Mouse (Mus musculus) mouse embryonic stem cell (cell line): ENCODE results near the gene Pfkfb3.

ENCODE experiments used
- in situ Hi-C, 2 experiments: fragments of 300-500 bp; cut with MboI; formaldehyde crosslinking; loops; 1 replicate in 1 of 2; 3 replicates in 1 of 2; pipeline ENCODE4 v1.14.3; 2019 to 2020; ENCODE audit warnings: low sequenced_read_pairs in 2 of 2, low pct_unique_long_range_greater_than_20kb in 1 of 2, mixed read lengths in 1 of 2; ENCODE audit not compliant: unreplicated experiment in 1 of 2

Gene Pfkfb3

GRCm38 (mm10) chr2:11555316-11555715, 1.4 kb upstream of the Pfkfb3 start:
- in situ Hi-C loops, result no loop called here

DNA sequence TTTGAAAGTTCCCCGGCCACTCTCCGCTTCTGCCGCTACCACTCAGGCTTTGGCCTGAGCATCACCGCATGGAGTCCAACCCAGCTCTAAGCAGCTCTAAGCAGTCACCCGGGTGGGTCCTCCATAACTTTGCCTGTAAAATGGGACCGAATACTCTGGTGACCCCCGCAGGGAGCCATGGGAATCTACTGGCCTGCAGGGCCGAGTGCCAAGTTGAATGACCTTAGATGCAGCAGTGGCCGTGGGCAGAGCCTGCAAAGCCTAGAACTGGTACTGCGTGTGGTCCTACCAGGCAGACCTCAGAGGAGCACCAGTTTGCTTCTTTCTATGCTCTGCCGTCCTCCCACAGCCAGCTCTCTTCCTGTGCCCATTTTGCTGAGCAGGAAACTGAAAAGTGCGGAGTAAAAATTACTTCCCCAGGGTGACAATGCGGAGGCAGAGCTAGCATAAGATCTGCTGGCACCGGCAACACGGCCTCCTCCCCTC, 868 bp downstream of the Pfkfb3 start:
- in situ Hi-C loops, result no loop called here

DNA sequence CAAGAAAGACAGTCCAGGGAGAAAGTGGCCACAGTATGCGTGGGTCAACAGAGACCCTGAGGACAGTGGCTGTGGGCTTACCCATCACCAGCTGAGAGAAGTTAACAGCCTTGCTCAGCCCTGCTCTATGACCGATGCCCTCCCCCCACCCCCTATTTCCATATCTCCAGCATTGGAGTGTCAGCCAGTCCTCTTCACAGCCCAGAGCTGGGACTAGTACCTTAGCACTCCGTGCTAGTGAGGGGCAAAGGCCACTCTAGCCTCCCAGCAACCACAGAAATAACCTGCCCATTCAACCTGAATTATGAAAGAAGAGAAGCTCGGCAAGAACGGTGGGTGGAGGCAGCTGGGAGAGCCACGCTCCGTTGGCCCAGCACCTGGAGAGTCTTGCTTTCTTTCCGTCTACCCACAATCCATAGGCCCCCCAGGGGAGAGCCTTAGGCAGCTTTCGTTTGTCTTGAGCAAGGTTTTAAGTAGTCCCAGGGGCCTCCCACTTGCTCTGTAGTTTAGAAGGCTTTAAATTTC, 1.5 kb downstream of the Pfkfb3 start:
- in situ Hi-C loops, result no loop called here

- in situ Hi-C loops, result no loop called here
Measured at GRCm38 (mm10) chr2:11551726-11552125, 2.2 kb downstream of the Pfkfb3 start.

DNA sequence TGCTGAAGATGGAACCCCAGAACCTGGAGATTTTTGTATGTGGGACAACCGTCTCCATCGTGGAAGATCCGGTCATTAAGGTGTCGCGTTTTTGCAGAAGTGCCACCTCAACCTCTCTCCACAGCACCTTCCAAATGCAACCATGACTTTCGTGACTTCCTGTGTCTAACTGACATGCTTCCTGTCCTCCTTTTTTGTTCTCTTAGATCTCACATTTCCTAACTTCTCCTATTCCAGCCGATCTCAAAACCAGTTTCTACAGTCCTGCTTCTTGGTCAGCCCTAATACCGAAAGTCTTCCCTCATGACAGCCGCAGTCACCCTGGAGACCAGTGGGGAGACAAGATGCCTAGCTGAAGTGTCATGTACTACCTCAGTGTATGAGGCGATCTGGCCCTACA, 5.4 kb downstream of the Pfkfb3 start:
- in situ Hi-C loops, result loop anchor here in 1 of 2 experiments (10.0 kb wide), 1 partner anchor 214 kb away; no protein-coding TSS in a partner anchor

- in situ Hi-C loops, result loop anchor here in 1 of 2 experiments (10.0 kb wide), 1 partner anchor 213 kb away; no protein-coding TSS in a partner anchor
Measured at GRCm38 (mm10) chr2:11547609-11548008, 6.3 kb downstream of the Pfkfb3 start.

GRCm38 (mm10) chr2:11546091-11546490, 7.8 kb downstream of the Pfkfb3 start:
- in situ Hi-C loops, result loop anchor here in 1 of 2 experiments (10.0 kb wide), 1 partner anchor 211 kb away; no protein-coding TSS in a partner anchor

GRCm38 (mm10) chr2:11545380-11545779, 8.5 kb downstream of the Pfkfb3 start:
- in situ Hi-C loops, result loop anchor here in 1 of 2 experiments (10.0 kb wide), 1 partner anchor 211 kb away; no protein-coding TSS in a partner anchor

DNA sequence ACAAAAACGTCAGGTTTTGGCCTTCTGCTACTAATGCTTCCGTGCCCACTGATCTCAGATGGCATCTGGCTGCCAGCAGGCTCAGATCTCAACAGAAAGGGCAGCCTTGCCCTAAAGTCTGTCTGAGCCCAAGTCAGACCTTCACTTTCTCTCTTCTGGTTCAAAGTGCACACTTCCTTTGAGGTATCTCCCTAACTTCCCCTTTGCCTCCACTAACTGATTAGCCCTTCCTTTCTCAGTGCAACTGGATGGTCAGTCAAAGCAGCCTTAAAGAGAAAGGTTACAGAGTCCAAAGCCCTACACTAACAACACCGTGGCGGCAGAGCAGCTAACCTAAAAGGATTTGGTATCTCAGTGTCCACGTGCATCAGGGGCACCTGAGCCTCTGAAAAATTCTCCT, 9.5 kb downstream of the Pfkfb3 start:
- in situ Hi-C loops, result loop anchor here in 1 of 2 experiments (10.0 kb wide), 1 partner anchor 210 kb away; no protein-coding TSS in a partner anchor

DNA sequence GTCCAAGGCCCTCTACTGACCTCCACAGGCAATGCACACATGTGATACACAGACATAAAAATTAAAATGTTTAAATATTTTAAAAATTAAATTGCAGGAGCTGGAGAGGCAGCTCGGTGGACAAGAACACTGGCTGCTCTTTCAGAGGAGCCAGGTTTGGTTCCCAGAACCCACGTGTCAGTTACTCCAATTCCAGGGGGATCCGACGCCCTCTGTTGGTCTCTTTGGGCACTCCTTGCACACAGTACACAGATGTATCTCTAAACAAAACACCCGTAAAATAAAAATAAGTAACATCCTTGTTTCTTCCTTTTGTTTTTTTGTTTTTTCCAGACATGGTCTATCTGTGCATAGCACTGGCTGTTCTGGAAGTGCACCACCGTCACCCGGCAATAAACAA, 10.7 kb downstream of the Pfkfb3 start:
- in situ Hi-C loops, result loop anchor here in 1 of 2 experiments (10.0 kb wide), 1 partner anchor 208 kb away; no protein-coding TSS in a partner anchor

DNA sequence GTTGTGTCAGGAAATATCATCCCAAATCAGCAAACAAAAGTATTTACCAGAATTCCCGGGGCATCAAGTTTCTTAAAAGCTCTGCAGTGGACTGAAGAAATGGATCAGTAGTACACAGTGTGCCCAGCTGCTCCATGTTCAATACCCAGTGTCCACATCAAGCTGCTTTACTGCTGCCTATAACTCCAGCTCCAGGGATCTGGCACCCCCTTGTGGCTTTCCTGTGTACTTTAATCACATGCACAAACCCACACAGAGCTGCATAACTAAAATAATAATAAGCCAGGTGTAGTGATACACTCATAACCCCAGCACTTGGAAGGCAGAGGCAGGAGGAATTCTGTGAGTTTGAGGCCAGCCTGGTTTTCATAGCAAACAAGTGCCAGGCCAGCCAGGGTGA, 11.2 kb downstream of the Pfkfb3 start:
- in situ Hi-C loops, result loop anchor here in 1 of 2 experiments (10.0 kb wide), 1 partner anchor 208 kb away; no protein-coding TSS in a partner anchor

- in situ Hi-C loops, result loop anchor here in 1 of 2 experiments (10.0 kb wide), 1 partner anchor 207 kb away; no protein-coding TSS in a partner anchor
Measured at GRCm38 (mm10) chr2:11542121-11542520, 11.8 kb downstream of the Pfkfb3 start.

- in situ Hi-C loops, result loop anchor here in 1 of 2 experiments (10.0 kb wide), 1 partner anchor 207 kb away; no protein-coding TSS in a partner anchor
Measured at GRCm38 (mm10) chr2:11541528-11541927, 12.3 kb downstream of the Pfkfb3 start.

DNA sequence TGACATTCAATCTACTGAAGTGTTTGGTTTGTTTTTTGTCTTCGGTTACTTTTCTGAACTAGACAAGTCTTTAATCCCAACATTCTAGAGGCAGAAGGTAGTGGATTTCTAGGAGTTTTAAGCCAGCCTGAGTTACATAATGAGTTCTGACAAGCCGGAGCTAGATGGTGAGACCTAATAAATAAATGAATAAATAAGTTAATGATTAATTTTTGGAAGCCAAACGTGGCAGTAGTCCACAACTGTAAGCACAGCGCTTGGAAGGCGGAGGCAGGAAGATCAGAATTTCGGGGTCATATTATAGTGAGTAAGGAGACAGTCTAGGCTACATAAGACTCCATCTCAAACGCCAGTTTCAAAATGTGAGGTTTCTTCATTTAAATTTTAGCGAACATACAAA, 17.9 kb downstream of the Pfkfb3 start:
- in situ Hi-C loops, result no loop called here

DNA sequence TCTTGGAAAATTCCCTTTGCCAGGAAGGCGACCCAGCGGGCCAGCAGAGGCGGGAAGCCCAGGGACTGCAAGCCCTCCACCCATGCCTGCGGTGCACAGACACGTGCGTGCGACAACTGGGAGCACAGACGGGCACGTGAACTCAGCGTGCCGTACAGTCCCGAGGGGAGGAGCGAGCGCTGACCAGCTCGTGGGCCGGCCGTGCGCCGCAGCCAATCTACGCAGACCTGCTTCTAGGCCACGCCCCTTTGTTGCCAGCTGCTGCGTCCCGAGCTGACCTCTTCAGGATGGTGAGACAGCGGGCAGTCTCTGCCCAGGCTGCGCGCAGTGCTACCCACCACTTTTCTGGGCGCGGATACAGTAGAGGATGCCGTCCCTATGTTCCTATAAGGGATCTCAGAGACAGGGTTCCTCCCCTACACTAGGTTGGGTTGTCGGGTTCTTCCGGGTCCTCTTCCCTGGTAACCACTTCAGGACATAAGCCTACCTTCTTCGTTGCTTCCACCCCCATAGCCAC, 18.4 kb downstream of the Pfkfb3 start:
- in situ Hi-C loops, result no loop called here

DNA sequence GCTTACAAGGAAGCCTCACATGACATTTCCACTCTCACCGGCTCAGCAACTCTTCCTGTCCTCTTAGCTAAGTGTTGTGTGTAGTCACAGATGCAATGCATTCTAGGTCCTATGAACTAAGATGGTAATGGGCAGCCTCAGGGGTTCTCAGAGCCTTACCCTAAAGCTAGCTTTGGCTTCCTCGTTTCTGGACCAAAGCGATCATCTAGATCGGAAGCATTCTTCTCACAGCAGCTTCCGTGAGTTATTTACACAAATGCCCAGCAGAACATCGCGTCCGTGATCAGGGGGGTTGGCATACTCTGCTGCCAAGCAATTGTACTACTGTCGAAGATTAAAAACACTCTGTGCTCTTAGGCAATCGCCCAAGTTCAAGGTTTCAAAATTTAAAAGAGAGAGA, 19.1 kb downstream of the Pfkfb3 start:
- in situ Hi-C loops, result no loop called here

DNA sequence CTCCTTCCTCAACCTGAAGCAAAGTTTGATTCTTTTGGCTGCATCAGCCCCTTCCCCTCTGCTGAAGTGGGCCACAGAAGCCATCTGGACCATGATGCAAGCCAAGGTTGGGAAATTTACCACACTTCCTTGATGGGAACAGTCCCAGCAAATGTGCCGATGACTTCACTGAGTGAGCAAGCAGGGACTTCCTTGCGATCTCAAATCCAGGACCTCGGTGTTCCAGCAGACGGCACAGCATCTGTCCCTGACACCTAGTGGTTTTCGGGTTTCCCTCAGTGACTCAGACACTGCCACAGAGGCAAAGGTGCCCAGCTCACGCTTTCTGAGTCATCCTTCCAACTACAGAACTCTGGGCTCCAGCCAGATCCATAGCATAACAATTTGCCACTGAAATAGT, 23.8 kb downstream of the Pfkfb3 start:
- in situ Hi-C loops, result no loop called here

DNA sequence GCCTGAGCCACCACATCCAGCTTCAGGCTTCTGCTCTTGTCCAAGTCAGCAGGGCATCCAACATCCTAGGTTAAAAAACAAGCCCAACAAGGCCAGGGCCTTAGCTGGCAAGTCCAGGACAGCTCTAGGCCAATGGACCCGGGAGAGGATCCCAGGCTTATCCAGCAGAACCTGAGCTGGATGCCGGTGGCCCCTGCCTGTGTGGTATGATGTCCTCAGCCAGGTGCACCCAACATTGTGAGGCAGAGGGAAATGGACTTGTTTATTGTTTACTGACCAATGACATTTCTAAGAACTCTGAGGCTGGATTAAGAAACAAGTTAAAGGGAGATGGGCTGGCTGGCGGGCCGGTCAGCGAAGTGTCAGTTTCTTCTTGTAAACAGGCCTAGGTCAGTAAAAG, 27.8 kb downstream of the Pfkfb3 start:
- in situ Hi-C loops, result no loop called here

GRCm38 (mm10) chr2:11524736-11525135, 29.1 kb downstream of the Pfkfb3 start:
- in situ Hi-C loops, result loop anchor here in 1 of 2 experiments (25.0 kb wide), 1 partner anchor 187 kb away; no protein-coding TSS in a partner anchor

- in situ Hi-C loops, result loop anchor here in 1 of 2 experiments (25.0 kb wide), 1 partner anchor 184 kb away; no protein-coding TSS in a partner anchor
Measured at GRCm38 (mm10) chr2:11521758-11522157, 32.1 kb downstream of the Pfkfb3 start.
